Mouse (Mus musculus) forebrain, embryonic 11.5 days (tissue): ENCODE results near the gene Szt2. TPM values are rescaled to one million over a fixed set of nuclear protein-coding genes. Genes with fewer than 3 reads are reported as not detected.

Experiments
- ATAC-seq: fragments of 200-750 bp; cut with Nextera tagmentation; replicated peaks from 2 replicates; pipeline ENCODE4 v1.8.0; 2017; ENCODE audit warnings: moderate TSS enrichment; ENCODE audit not compliant: low FRiP score
- DNase-seq: peaks from one replicate; pipeline ENCODE4 v3.0.0-alpha.2; 2017; ENCODE audit warnings: low spot score
- H3K27ac ChIP-seq: fragments of 300-500 bp; sonication (generic); 2 replicates; pipeline ENCODE4 v1.5.1; 2014; ENCODE audit warnings: low read depth, low read length
- H3K27me3 ChIP-seq: fragments of 300-500 bp; sonication (generic); 2 replicates; pipeline ENCODE4 v1.6.1; 2014; ENCODE audit warnings: mild to moderate bottlenecking, low read length, mixed read lengths; ENCODE audit not compliant: control insufficient read depth, insufficient read depth
- H3K36me3 ChIP-seq: fragments of 300-500 bp; sonication (generic); 2 replicates; pipeline ENCODE4 v1.6.1; 2014; ENCODE audit warnings: mild to moderate bottlenecking, low read length, moderate library complexity, mixed read lengths; ENCODE audit not compliant: control insufficient read depth, insufficient read depth
- H3K4me1 ChIP-seq: fragments of 300-500 bp; sonication (generic); replicated peaks from 2 replicates; pipeline ENCODE4 v1.6.1; 2014; ENCODE audit warnings: low read length, mixed read lengths; ENCODE audit not compliant: control insufficient read depth, insufficient read depth
- H3K4me2 ChIP-seq: fragments of 300-500 bp; sonication (generic); 2 replicates; pipeline ENCODE4 v1.6.1; 2014; ENCODE audit warnings: low read depth, mild to moderate bottlenecking, low read length, moderate library complexity, mixed read lengths; ENCODE audit not compliant: severe bottlenecking
- H3K4me3 ChIP-seq: fragments of 300-500 bp; sonication (generic); 2 replicates; pipeline ENCODE4 v1.5.1; 2014; ENCODE audit warnings: low read depth, low read length
- H3K9ac ChIP-seq: fragments of 300-500 bp; sonication (generic); 2 replicates; pipeline ENCODE4 v1.6.1; 2014; ENCODE audit warnings: low read length
- H3K9me3 ChIP-seq: fragments of 300-500 bp; sonication (generic); 2 replicates; pipeline ENCODE4 v1.6.1; 2016; ENCODE audit warnings: low read length, mixed read lengths; ENCODE audit not compliant: control insufficient read depth
- WGBS: fragments of 180-500 bp; shearing (Covaris S2); extraction: QIAGEN DNeasy Blood & Tissue Kit; methylation state at CpG from one replicate; pipeline ENCODE4 v1.1.7; 2014; 5-methylcytosine and 5-hydroxymethylcytosine counted together
- polyA plus RNA-seq: library from polyadenylated mRNA; unstranded; fragments of >200 nt; fragmentation: Nextera tagmentation; extraction: Ambion mirVana; gene quantifications from 2 replicates; pipeline ENCODE4 v1.2.1, GENCODE M21; 2014

Szt2 gene
- polyA plus RNA-seq, 1 experiment from 2014 or later = 18.3 TPM

GRCm38 (mm10) chr4:118367551-118367950, 41.5 kb downstream of the Szt2 start:
- no peaks in the 10 kb centered on the region for H3K4me1 ChIP-seq
- H3K9me3 ChIP-seq = no peaks in the 10 kb centered on the region
- no peak overlapping the region for H3K4me3 ChIP-seq
- DNase-seq = no peak
- H3K27ac ChIP-seq = no peak overlapping the region
- no peak overlapping the region for H3K4me2 ChIP-seq
- no peaks in the 10 kb centered on the region for H3K27me3 ChIP-seq
- no peak for ATAC-seq
- no peak overlapping the region for H3K9ac ChIP-seq
- 91% methylated on average over 12 of the region's 12 CpGs for WGBS
- peaks cover 4% of the 10 kb centered on the region; the same call in 1 of the 2 replicates for H3K36me3 ChIP-seq

GRCm38 (mm10) chr4:118365991-118366390, 43.1 kb downstream of the Szt2 start:
- Histone ChIP-seq H3K4me1 (no peaks in the 10 kb centered on the region), H3K27ac (no peak overlapping the region), H3K36me3 (peaks cover 4% of the 10 kb centered on the region; the same call in 1 of the 2 replicates), H3K4me2 (no peak overlapping the region), H3K27me3 (no peaks in the 10 kb centered on the region), H3K4me3 (no peak overlapping the region), H3K9ac (no peak overlapping the region), H3K9me3 (no peaks in the 10 kb centered on the region)
- ATAC-seq (no peak), DNase-seq (no peak)
- 92% methylated on average over 14 of the region's 14 CpGs for WGBS

- 94% methylated on average over 13 of the region's 13 CpGs for WGBS
- DNase-seq (no peak), ATAC-seq (no peak)
- Histone ChIP-seq H3K4me2 (no peak overlapping the region), H3K36me3 (peaks cover 4% of the 10 kb centered on the region; the same call in 1 of the 2 replicates), H3K4me1 (0 out of 2 replicates have a peak, but pooled peaks cover 4% of the 10 kb centered on the region), H3K9ac (no peak overlapping the region), H3K27me3 (no peaks in the 10 kb centered on the region), H3K9me3 (no peaks in the 10 kb centered on the region), H3K4me3 (no peak overlapping the region), H3K27ac (no peak overlapping the region)
Measured at GRCm38 (mm10) chr4:118364641-118365040, 44.4 kb downstream of the Szt2 start.

- WGBS = 84% methylated on average over 3 of the region's 3 CpGs
- Histone ChIP-seq H3K27me3 (no peaks in the 10 kb centered on the region), H3K9ac (no peak overlapping the region), H3K4me1 (0 out of 2 replicates have a peak, but pooled peaks cover 4% of the 10 kb centered on the region), H3K4me3 (no peak overlapping the region), H3K27ac (no peak overlapping the region), H3K4me2 (no peak overlapping the region), H3K9me3 (no peaks in the 10 kb centered on the region), H3K36me3 (peaks cover 4% of the 10 kb centered on the region; the same call in 1 of the 2 replicates)
- ATAC-seq = no peak
- no peak for DNase-seq
Measured at GRCm38 (mm10) chr4:118363985-118364384, 45.1 kb downstream of the Szt2 start.

- no peaks in the 10 kb centered on the region for H3K27me3 ChIP-seq
- DNase-seq (no peak), ATAC-seq (no peak)
- no peak overlapping the region for H3K4me3 ChIP-seq
- no peak overlapping the region for H3K4me2 ChIP-seq
- H3K9me3 ChIP-seq = no peaks in the 10 kb centered on the region
- 91% methylated on average over 6 of the region's 6 CpGs for WGBS
- 0 out of 2 replicates have a peak, but pooled peaks cover 4% of the 10 kb centered on the region for H3K4me1 ChIP-seq
- H3K36me3 ChIP-seq = peaks cover 4% of the 10 kb centered on the region; the same call in 1 of the 2 replicates
- no peak overlapping the region for H3K9ac ChIP-seq
- no peak overlapping the region for H3K27ac ChIP-seq
Measured at GRCm38 (mm10) chr4:118362879-118363278, 46.2 kb downstream of the Szt2 start.

GRCm38 (mm10) chr4:118361451-118361850, 47.6 kb downstream of the Szt2 start:
- Histone ChIP-seq H3K4me2 (no peak overlapping the region), H3K27me3 (no peaks in the 10 kb centered on the region), H3K9ac (no peak overlapping the region), H3K9me3 (no peaks in the 10 kb centered on the region), H3K36me3 (peaks cover 4% of the 10 kb centered on the region; the same call in 1 of the 2 replicates), H3K4me1 (0 out of 2 replicates have a peak, but pooled peaks cover 4% of the 10 kb centered on the region), H3K4me3 (no peak overlapping the region), H3K27ac (no peak overlapping the region)
- WGBS = 93% methylated on average over 5 of the region's 5 CpGs
- no peak for DNase-seq
- no peak for ATAC-seq

- ATAC-seq (peak; percentile 84), DNase-seq (peak; percentile 87)
- H3K9ac ChIP-seq = peak overlapping the region; percentile 77
- H3K4me2 ChIP-seq = peak overlapping the region; percentile 98
- peak overlapping the region; percentile 62 for H3K4me3 ChIP-seq
- 1% methylated on average over 54 of the region's 54 CpGs for WGBS
- 0 out of 2 replicates have a peak, but pooled peaks cover 4% of the 10 kb centered on the region for H3K4me1 ChIP-seq
- H3K27me3 ChIP-seq = no peaks in the 10 kb centered on the region
- peaks cover 4% of the 10 kb centered on the region; the same call in 1 of the 2 replicates for H3K36me3 ChIP-seq
- H3K27ac ChIP-seq = peak overlapping the region; percentile 76
- H3K9me3 ChIP-seq = no peaks in the 10 kb centered on the region
Measured at GRCm38 (mm10) chr4:118359896-118360720, 49.0 kb downstream of the Szt2 start.

GRCm38 (mm10) chr4:118359211-118359895, 49.7 kb downstream of the Szt2 start:
- WGBS = 20% methylated on average over 21 of the region's 21 CpGs
- no peak for DNase-seq
- Histone ChIP-seq H3K4me2 (peak overlapping the region; percentile 98), H3K36me3 (peaks cover 4% of the 10 kb centered on the region; the same call in 1 of the 2 replicates), H3K4me1 (0 out of 2 replicates have a peak, but pooled peaks cover 4% of the 10 kb centered on the region), H3K27ac (peak overlapping the region; percentile 76; the same call in 1 of the 2 replicates), H3K27me3 (no peaks in the 10 kb centered on the region), H3K9me3 (no peaks in the 10 kb centered on the region), H3K4me3 (peak overlapping the region; percentile 62), H3K9ac (peak overlapping the region; percentile 77)
- no peak for ATAC-seq
